Mouse (Mus musculus) kidney, embryonic 14.5 days (tissue): ENCODE measurements around the gene Lcn2. TPM values are rescaled to one million over a fixed set of nuclear protein-coding genes. Genes with fewer than 3 reads are reported as not detected.

Experiments used
- ATAC-seq: fragments of 200-750 bp; cut with Nextera tagmentation; 2 replicates; pipeline ENCODE4 v1.8.0; 2017; ENCODE audit warnings: moderate number of reproducible peaks, mild to moderate bottlenecking, moderate TSS enrichment, moderate library complexity; ENCODE audit not compliant: low FRiP score, low TSS enrichment
- H3K27ac ChIP-seq: fragments of 300-500 bp; sonication (generic); 2 replicates; pipeline ENCODE4 v1.5.1; 2014; ENCODE audit warnings: low read depth, mild to moderate bottlenecking, low read length, moderate library complexity, mixed read lengths
- H3K27me3 ChIP-seq: fragments of 300-500 bp; sonication (generic); 2 replicates; pipeline ENCODE4 v1.6.1; 2014; ENCODE audit warnings: mild to moderate bottlenecking, low read length; ENCODE audit not compliant: control insufficient read depth, insufficient read depth
- H3K36me3 ChIP-seq: fragments of 300-500 bp; sonication (generic); 2 replicates; pipeline ENCODE4 v1.6.1; 2014; ENCODE audit warnings: low read length, mixed read lengths; ENCODE audit not compliant: control insufficient read depth, insufficient read depth
- H3K4me1 ChIP-seq: fragments of 300-500 bp; sonication (generic); 2 replicates; pipeline ENCODE4 v1.6.1; 2014; ENCODE audit warnings: low read length, mixed read lengths; ENCODE audit not compliant: control insufficient read depth, insufficient read depth
- H3K4me2 ChIP-seq: fragments of 300-500 bp; sonication (generic); replicated peaks from 2 replicates; pipeline ENCODE4 v1.6.1; 2014; ENCODE audit warnings: low read depth, mild to moderate bottlenecking, low read length
- H3K4me3 ChIP-seq: fragments of 300-500 bp; sonication (generic); 2 replicates; pipeline ENCODE4 v1.5.1; 2014; ENCODE audit warnings: mild to moderate bottlenecking, low read length
- H3K9ac ChIP-seq: fragments of 300-500 bp; sonication (generic); 2 replicates; pipeline ENCODE4 v1.6.1; 2014; ENCODE audit warnings: low read depth, mild to moderate bottlenecking, low read length, moderate library complexity
- H3K9me3 ChIP-seq: fragments of 300-500 bp; sonication (generic); 2 replicates; pipeline ENCODE4 v1.6.1; 2016; ENCODE audit warnings: low read length; ENCODE audit not compliant: control insufficient read depth
- WGBS: fragments of 180-500 bp; shearing (Covaris S2); extraction: QIAGEN DNeasy Blood & Tissue Kit; methylation state at CpG from one replicate; pipeline ENCODE4 v1.1.7; 2014; 5-methylcytosine and 5-hydroxymethylcytosine counted together
- polyA plus RNA-seq: library from polyadenylated mRNA; unstranded; fragments of >200 nt; fragmentation: Nextera tagmentation; extraction: Ambion mirVana; gene quantifications from 2 replicates; pipeline ENCODE4 v1.2.1, GENCODE M21; 2014

Gene Lcn2
- polyA plus RNA-seq, 1 experiment from 2014 or later: 1.6 TPM

DNA sequence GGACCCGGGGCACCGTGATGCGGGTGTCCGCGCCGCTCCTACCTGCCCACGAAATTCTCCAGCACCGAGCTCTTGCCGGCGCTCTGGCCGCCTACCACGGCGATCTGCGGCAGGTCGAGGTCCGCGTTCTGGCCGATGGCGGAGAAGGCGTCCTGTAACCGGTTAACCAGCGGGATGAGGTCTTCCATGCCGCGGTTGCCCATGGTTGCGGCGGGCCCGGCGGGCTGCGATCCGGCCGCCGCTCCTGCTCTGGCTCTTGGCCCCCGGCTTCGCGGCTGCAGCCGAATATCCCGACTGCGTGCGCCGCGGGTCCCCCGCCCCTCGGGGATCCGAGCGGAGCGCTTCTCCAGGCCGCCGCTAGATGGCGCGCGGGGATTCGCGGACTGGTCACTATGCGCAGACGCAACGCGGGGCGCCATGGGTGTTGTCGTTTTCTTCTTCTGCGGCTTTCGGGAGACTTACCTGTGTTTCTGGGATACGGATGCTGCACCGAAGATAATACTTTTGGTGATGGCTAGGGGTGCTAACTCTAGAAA is 35.0 kb downstream of the Lcn2 start, which contains the start of gene Dnm1:
TSS of gene Dnm1 (minus strand) at position 332 of the 536 bp plus-strand sequence.
- Histone ChIP-seq H3K9me3 (no peaks in the 10 kb centered on the region), H3K9ac (peak within 1 kb of the TSS; percentile 66), H3K4me2 (peak within 1 kb of the TSS; percentile 95), H3K36me3 (no peaks in the 10 kb centered on the region), H3K4me3 (peak within 1 kb of the TSS; percentile 61), H3K27ac (no peak within 1 kb of the TSS), H3K4me1 (peaks cover 13% of the 10 kb centered on the region), H3K27me3 (no peaks in the 10 kb centered on the region)
- under 1% methylated on average over 63 of the region's 63 CpGs for WGBS
- ATAC-seq: peak; percentile 62

GRCm38 (mm10) chr2:32352151-32353006 is 35.7 kb downstream of the Lcn2 start, which contains the start of gene Ciz1:
Gene Ciz1 (plus strand): TSS chr2:32352327.
- WGBS: 2% methylated on average over 32 of the region's 52 CpGs
- no peaks in the 10 kb centered on the region for H3K36me3 ChIP-seq
- H3K4me3 ChIP-seq: peak within 1 kb of the TSS; percentile 61
- peak; percentile 37 for ATAC-seq
- peaks cover 13% of the 10 kb centered on the region for H3K4me1 ChIP-seq
- no peaks in the 10 kb centered on the region for H3K9me3 ChIP-seq
- H3K27me3 ChIP-seq: no peaks in the 10 kb centered on the region
- peak within 1 kb of the TSS; percentile 95 for H3K4me2 ChIP-seq
- no peak within 1 kb of the TSS for H3K27ac ChIP-seq
- peak within 1 kb of the TSS; percentile 66 for H3K9ac ChIP-seq

GRCm38 (mm10) chr2:32351471-32351961 is 36.5 kb downstream of the Lcn2 start:
- no peak for ATAC-seq
- peak overlapping the region; percentile 95 for H3K4me2 ChIP-seq
- no peak overlapping the region for H3K9ac ChIP-seq
- H3K27me3 ChIP-seq: no peaks in the 10 kb centered on the region
- H3K36me3 ChIP-seq: no peaks in the 10 kb centered on the region
- 58% methylated on average over 9 of the region's 9 CpGs for WGBS
- H3K4me1 ChIP-seq: peaks cover 13% of the 10 kb centered on the region
- H3K4me3 ChIP-seq: peak overlapping the region; percentile 61; the same call in 1 of the 2 replicates
- H3K9me3 ChIP-seq: no peaks in the 10 kb centered on the region
- no peak overlapping the region for H3K27ac ChIP-seq

GRCm38 (mm10) chr2:32350471-32351051 is 37.5 kb downstream of the Lcn2 start:
- H3K36me3 ChIP-seq: no peaks in the 10 kb centered on the region
- no peak overlapping the region for H3K4me3 ChIP-seq
- WGBS: 48% methylated on average over 13 of the region's 13 CpGs
- no peak overlapping the region for H3K27ac ChIP-seq
- no peaks in the 10 kb centered on the region for H3K9me3 ChIP-seq
- no peak overlapping the region for H3K4me2 ChIP-seq
- H3K9ac ChIP-seq: peak overlapping the region; percentile 0; the same call in 1 of the 2 replicates
- ATAC-seq: no peak
- no peaks in the 10 kb centered on the region for H3K27me3 ChIP-seq
- H3K4me1 ChIP-seq: peaks cover 13% of the 10 kb centered on the region

DNA sequence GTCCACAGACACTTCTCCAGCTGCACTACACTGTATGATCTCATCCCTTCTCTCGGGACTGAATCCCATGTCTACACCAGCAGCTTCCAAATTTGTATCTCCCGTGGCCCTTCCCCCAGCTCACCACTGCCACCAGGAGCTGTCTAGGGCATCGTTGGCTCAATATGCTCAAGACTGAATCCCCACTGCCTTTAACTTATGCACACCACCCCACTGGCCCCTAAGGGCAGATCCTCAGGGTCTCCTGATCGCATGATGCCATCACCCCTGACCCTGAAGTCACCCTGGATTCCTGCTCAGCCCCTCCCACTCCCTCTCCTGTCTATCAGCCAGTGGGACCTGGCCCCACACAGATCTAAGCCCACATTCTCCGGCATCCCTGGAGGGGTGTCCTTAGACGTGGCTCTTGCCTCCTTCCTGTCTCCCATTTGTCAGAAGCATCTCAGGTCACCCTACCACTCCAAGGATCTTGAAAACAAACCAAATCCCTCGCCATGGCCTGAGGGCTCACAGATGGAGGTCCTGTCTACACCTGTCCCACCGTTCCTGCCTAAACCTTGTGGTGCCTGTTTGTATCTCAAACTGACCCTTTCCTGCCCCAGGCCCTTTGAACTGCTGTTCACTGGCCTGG is 38.3 kb downstream of the Lcn2 start:
- H3K9me3 ChIP-seq: no peaks in the 10 kb centered on the region
- H3K4me3 ChIP-seq: no peak overlapping the region
- no peak overlapping the region for H3K4me2 ChIP-seq
- no peak overlapping the region for H3K27ac ChIP-seq
- H3K36me3 ChIP-seq: no peaks in the 10 kb centered on the region
- no peak for ATAC-seq
- peaks cover 13% of the 10 kb centered on the region for H3K4me1 ChIP-seq
- 58% methylated on average over 8 of the region's 8 CpGs for WGBS
- no peak overlapping the region for H3K9ac ChIP-seq
- no peaks in the 10 kb centered on the region for H3K27me3 ChIP-seq

- H3K27me3 ChIP-seq: no peaks in the 10 kb centered on the region
- no peak overlapping the region for H3K27ac ChIP-seq
- no peak for ATAC-seq
- H3K4me1 ChIP-seq: peaks cover 13% of the 10 kb centered on the region
- 74% methylated on average over 11 of the region's 11 CpGs for WGBS
- no peak overlapping the region for H3K4me2 ChIP-seq
- H3K9ac ChIP-seq: no peak overlapping the region
- no peaks in the 10 kb centered on the region for H3K9me3 ChIP-seq
- no peak overlapping the region for H3K4me3 ChIP-seq
- H3K36me3 ChIP-seq: no peaks in the 10 kb centered on the region
These were observed 39.7 kb downstream of the Lcn2 start for GRCm38 (mm10) chr2:32348311-32348710.

- 74% methylated on average over 6 of the region's 6 CpGs for WGBS
- ATAC-seq: no peak
- no peaks in the 10 kb centered on the region for H3K9me3 ChIP-seq
These were observed 41.0 kb downstream of the Lcn2 start for GRCm38 (mm10) chr2:32347019-32347418.

DNA sequence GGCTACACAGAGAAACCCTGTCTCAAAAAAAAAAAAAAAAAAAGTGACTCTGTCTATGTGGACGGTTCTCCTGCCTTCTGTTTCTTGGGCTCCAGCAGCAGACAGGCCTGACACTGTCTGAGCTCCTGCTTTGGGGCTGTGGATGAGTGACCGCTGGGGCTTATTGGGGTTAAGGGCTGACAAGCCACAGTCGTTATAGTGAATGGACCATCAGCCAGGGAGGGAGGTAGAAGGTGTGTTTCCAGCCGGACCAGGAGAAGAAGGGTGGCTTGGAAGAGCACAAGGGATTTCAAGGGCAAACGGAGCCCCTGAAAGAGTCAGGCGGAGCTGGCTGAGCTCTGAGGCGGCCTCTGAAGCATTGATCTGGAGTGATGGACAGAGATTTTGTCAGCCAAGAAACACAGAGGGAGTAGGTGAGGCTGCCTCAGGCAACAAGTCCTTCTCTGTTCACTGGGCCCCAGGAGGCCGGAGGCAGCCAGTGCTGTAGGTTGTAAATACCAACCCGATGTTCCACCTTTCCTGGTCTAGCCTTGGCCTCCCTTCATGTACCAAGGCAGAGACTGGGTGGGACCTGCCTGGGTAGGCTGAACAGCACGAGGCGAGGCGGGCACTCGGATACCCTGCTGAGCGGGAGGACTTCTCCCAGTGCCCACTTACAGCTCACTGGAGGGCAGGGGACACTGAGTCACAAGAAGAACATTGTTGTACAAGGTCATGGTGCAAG is 43.3 kb downstream of the Lcn2 start:
- no peaks in the 10 kb centered on the region for H3K4me1 ChIP-seq
- 65% methylated on average over 14 of the region's 14 CpGs for WGBS
- no peak overlapping the region for H3K27ac ChIP-seq
- no peak overlapping the region for H3K9ac ChIP-seq
- ATAC-seq: no peak
- H3K36me3 ChIP-seq: no peaks in the 10 kb centered on the region
- H3K4me3 ChIP-seq: no peak overlapping the region
- no peaks in the 10 kb centered on the region for H3K27me3 ChIP-seq
- H3K9me3 ChIP-seq: no peaks in the 10 kb centered on the region
- H3K4me2 ChIP-seq: no peak overlapping the region

More at GRCm38 (mm10) chr2:32347019-32347418, 41.0 kb downstream of the Lcn2 start:
- Histone ChIP-seq H3K4me2 (no peak overlapping the region), H3K9ac (no peak overlapping the region), H3K4me3 (no peak overlapping the region), H3K36me3 (no peaks in the 10 kb centered on the region), H3K27ac (no peak overlapping the region), H3K4me1 (peaks cover 8% of the 10 kb centered on the region), H3K27me3 (no peaks in the 10 kb centered on the region)
